Mouse (Mus musculus) kidney, postnatal 0 days (tissue): Measurements from ENCODE around the gene Cenpk. TPM values are rescaled to one million over a fixed set of nuclear protein-coding genes. Genes with fewer than 3 reads are reported as not detected.

Experiments
- ATAC-seq: fragments of 200-750 bp; cut with Nextera tagmentation; replicated peaks from 2 replicates; pipeline ENCODE4 v1.8.0; 2017; ENCODE audit warnings: low read depth, moderate number of reproducible peaks, moderate TSS enrichment, moderate library complexity; ENCODE audit not compliant: low FRiP score
- DNase-seq: peaks from one replicate; pipeline ENCODE4 v3.0.0-alpha.2; 2016; ENCODE audit warnings: low spot score
- H3K27ac ChIP-seq: fragments of 300-500 bp; sonication (generic); 2 replicates; pipeline ENCODE4 v1.5.1; 2014; ENCODE audit warnings: mild to moderate bottlenecking
- H3K27me3 ChIP-seq: fragments of 300-500 bp; sonication (generic); 2 replicates; pipeline ENCODE4 v1.6.1; 2014; ENCODE audit warnings: low read length, mixed read lengths; ENCODE audit not compliant: insufficient read depth
- H3K36me3 ChIP-seq: fragments of 300-500 bp; sonication (generic); 2 replicates; pipeline ENCODE4 v1.6.1; 2014; ENCODE audit warnings: low read length, mixed read lengths; ENCODE audit not compliant: insufficient read depth
- H3K4me1 ChIP-seq: fragments of 300-500 bp; sonication (generic); replicated peaks from 2 replicates; pipeline ENCODE4 v1.6.1; 2014; ENCODE audit warnings: antibody characterized with exemption, low read length, mixed read lengths; ENCODE audit not compliant: insufficient read depth
- H3K4me2 ChIP-seq: fragments of 300-500 bp; sonication (generic); 2 replicates; pipeline ENCODE4 v1.6.1; 2014; ENCODE audit warnings: mild to moderate bottlenecking, low read length, moderate library complexity, mixed read lengths
- H3K4me3 ChIP-seq: fragments of 300-500 bp; sonication (generic); replicated peaks from 2 replicates; pipeline ENCODE4 v1.5.1; 2014; ENCODE audit warnings: low read depth, low read length
- H3K9ac ChIP-seq: fragments of 300-500 bp; sonication (generic); 2 replicates; pipeline ENCODE4 v1.6.1; 2014; ENCODE audit warnings: low read depth, low read length
- H3K9me3 ChIP-seq: fragments of 300-500 bp; sonication (generic); replicated peaks from 2 replicates; pipeline ENCODE4 v1.6.1; 2016; ENCODE audit warnings: low read length, inconsistent platforms, mixed read lengths
- CTCF ChIP-seq: IDR thresholded peaks from 2 replicates; pipeline ENCODE4 v1.5.1; 2016; ENCODE audit warnings: antibody characterized with exemption, low read depth, mild to moderate bottlenecking, moderate library complexity
- whole genome bisulfite sequencing: fragments of 180-500 bp; shearing (Covaris S2); extraction: QIAGEN DNeasy Blood & Tissue Kit; methylation state at CpG from one replicate; pipeline ENCODE4 v1.1.7; 2014; 5-methylcytosine and 5-hydroxymethylcytosine counted together
- polyA plus RNA-seq: library from polyadenylated mRNA; unstranded; fragments of >200 nt; fragmentation: Nextera tagmentation; extraction: Ambion mirVana; gene quantifications from 2 replicates; pipeline ENCODE4 v1.2.1, GENCODE M21; 2015

The Cenpk gene
- polyA plus RNA-seq, 1 experiment from 2014 or later, result 49.2 TPM

- 50% methylated on average over 3 of the region's 3 CpGs for WGBS
- no peak for ATAC-seq
These were observed 933 bp upstream of the Cenpk start for GRCm38 (mm10) chr13:104227478-104227877.

GRCm38 (mm10) chr13:104229181-104229580, 770 bp downstream of the Cenpk start:
- 4% methylated on average over 15 of the region's 15 CpGs for WGBS
- Histone ChIP-seq H3K9me3 (no peaks in the 10 kb centered on the region), H3K27me3 (no peaks in the 10 kb centered on the region), H3K9ac (peak overlapping the region; percentile 89), H3K36me3 (0 out of 2 replicates have a peak, but pooled peaks cover 3% of the 10 kb centered on the region), H3K4me2 (peak overlapping the region; percentile 80), H3K4me3 (peak overlapping the region; percentile 91), H3K27ac (0 out of 2 replicates have a peak overlapping the region, but pooled peaks have one; percentile 15), H3K4me1 (0 out of 2 replicates have a peak, but pooled peaks cover 7% of the 10 kb centered on the region)
- TF ChIP-seq CTCF, result no peak
- ATAC-seq (no peak), DNase-seq (no peak)

More at GRCm38 (mm10) chr13:104227478-104227877, 933 bp upstream of the Cenpk start:
- Histone ChIP-seq H3K27me3 (no peaks in the 10 kb centered on the region), H3K4me1 (0 out of 2 replicates have a peak, but pooled peaks cover 7% of the 10 kb centered on the region), H3K27ac (no peak overlapping the region), H3K4me2 (peak overlapping the region; percentile 81), H3K4me3 (peak overlapping the region; percentile 91), H3K9me3 (no peaks in the 10 kb centered on the region), H3K36me3 (0 out of 2 replicates have a peak, but pooled peaks cover 3% of the 10 kb centered on the region), H3K9ac (0 out of 2 replicates have a peak overlapping the region, but pooled peaks have one; percentile 89)
- TF ChIP-seq CTCF, result no peak
- DNase-seq, result no peak

DNA sequence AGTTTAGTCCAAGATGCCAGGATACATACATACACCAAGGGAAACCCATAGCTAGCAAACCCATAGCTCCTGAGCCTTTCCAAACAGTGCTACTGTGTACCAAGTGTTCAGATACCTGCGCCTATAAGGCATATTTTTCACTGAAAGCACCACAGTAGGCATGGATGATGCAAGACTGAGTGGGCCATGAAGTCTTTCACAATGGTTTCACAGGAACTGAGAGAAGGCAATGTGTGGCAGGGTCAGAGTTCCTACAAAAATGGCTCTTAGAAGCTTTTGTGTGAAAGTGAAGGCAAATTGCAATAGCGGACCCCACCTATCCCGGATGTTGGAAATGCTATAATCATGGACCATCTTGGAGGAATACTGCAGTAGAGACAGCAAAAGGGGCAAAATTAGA, 30.6 kb downstream of the Cenpk start:
- WGBS, result 93% methylated on average over 3 of the region's 3 CpGs
- H3K9me3 ChIP-seq, result no peaks in the 10 kb centered on the region
- H3K4me1 ChIP-seq, result no peaks in the 10 kb centered on the region
- no peaks in the 10 kb centered on the region for H3K36me3 ChIP-seq
- no peak overlapping the region for H3K9ac ChIP-seq
- ATAC-seq, result no peak
- TF ChIP-seq CTCF, result no peak
- DNase-seq, result no peak
- H3K4me2 ChIP-seq, result no peak overlapping the region
- no peaks in the 10 kb centered on the region for H3K27me3 ChIP-seq
- no peak overlapping the region for H3K27ac ChIP-seq
- H3K4me3 ChIP-seq, result no peak overlapping the region

- peak; percentile 18; the same call in 1 of the 2 replicates for ATAC-seq
- Histone ChIP-seq H3K9me3 (no peaks in the 10 kb centered on the region), H3K4me3 (no peak overlapping the region), H3K27ac (peak overlapping the region; percentile 92), H3K4me2 (peak overlapping the region; percentile 76; the same call in 1 of the 2 replicates), H3K36me3 (no peaks in the 10 kb centered on the region), H3K4me1 (peaks cover 13% of the 10 kb centered on the region; the same call in 1 of the 2 replicates), H3K9ac (no peak overlapping the region), H3K27me3 (no peaks in the 10 kb centered on the region)
- DNase-seq, result peak; percentile 96
- peak; percentile 80 for TF ChIP-seq CTCF
- 1% methylated on average over 2 of the region's 2 CpGs for WGBS
These were observed 56.6 kb downstream of the Cenpk start for GRCm38 (mm10) chr13:104285031-104285431.

DNA sequence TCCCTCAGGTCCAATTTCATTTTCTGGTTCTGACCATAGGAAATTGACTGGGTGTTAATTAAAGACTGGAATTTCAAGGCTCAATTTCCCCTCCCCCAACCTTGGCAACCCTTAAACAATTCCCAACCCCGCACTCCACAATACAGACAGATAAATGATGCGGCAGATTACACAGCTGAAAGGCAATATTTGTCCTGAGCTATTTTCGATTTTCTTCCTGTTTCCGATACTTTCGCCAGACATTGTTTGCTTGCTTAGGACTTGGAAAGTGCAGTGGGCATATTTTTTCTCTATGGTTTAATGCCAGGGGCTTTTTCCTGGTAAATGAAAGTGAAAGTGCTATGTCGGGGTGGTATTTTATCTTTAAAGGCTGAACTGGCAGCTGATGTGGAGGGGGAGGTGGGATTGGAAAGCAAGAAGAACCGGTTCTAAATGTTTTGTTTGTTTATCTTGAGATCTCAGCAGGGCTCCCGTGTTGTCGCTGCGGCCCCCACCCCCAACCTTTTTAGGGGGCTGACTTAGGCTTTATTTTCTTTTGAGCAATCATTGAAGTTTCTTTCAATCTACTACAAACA, 57.4 kb downstream of the Cenpk start:
- TF ChIP-seq CTCF, result no peak
- H3K27me3 ChIP-seq, result no peaks in the 10 kb centered on the region
- peak overlapping the region; percentile 76 for H3K4me2 ChIP-seq
- peak overlapping the region; percentile 56 for H3K4me3 ChIP-seq
- peak; percentile 58 for DNase-seq
- WGBS, result 2% methylated on average over 10 of the region's 10 CpGs
- H3K27ac ChIP-seq, result peak overlapping the region; percentile 92
- H3K9me3 ChIP-seq, result no peaks in the 10 kb centered on the region
- no peak for ATAC-seq
- H3K4me1 ChIP-seq, result peaks cover 13% of the 10 kb centered on the region; the same call in 1 of the 2 replicates
- peak overlapping the region; percentile 58 for H3K9ac ChIP-seq
- no peaks in the 10 kb centered on the region for H3K36me3 ChIP-seq

DNA sequence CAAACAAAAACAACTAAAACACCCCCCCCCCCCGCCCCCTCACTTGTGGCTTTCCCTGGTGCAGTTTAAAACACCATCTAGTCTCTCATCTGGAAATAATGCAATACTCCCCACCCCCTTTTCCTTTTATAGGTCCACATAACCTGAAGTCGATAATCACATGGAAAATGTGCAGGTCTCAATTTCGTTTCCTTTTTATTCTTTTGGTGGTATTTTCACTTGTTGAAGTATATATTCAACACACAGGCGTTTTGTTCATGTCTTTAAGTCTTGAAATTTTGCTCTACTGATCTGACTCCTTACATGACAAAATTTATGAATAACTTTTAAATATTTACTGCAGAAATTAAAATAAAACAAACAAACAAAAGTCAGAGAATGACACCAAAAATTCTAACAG, 57.9 kb downstream of the Cenpk start:
- Histone ChIP-seq H3K36me3 (no peaks in the 10 kb centered on the region), H3K27me3 (no peaks in the 10 kb centered on the region), H3K4me3 (peak overlapping the region; percentile 56), H3K4me2 (peak overlapping the region; percentile 76), H3K4me1 (peaks cover 13% of the 10 kb centered on the region; the same call in 1 of the 2 replicates), H3K27ac (peak overlapping the region; percentile 92), H3K9me3 (no peaks in the 10 kb centered on the region), H3K9ac (peak overlapping the region; percentile 58)
- 2% methylated on average over 4 of the region's 4 CpGs for WGBS
- ATAC-seq (peak; percentile 43; the same call in 1 of the 2 replicates), DNase-seq (peak; percentile 40)
- no peak for TF ChIP-seq CTCF
